Mouse (Mus musculus) heart, embryonic 15.5 days (tissue): ENCODE measurements at regions not wholly inside any gene's neighbourhood (a gene's known extent, or its start where the extent isn't known, plus 50 kb on each side); places are given as distances from the start of the nearest gene placed in this dataset.

Source experiments
- ATAC-seq: fragments of 200-750 bp; cut with Nextera tagmentation; replicated peaks from 2 replicates; pipeline ENCODE4 v1.8.0; 2017; ENCODE audit warnings: low read depth, moderate TSS enrichment; ENCODE audit not compliant: insufficient number of reproducible peaks, insufficient read depth, low FRiP score
- H3K27ac ChIP-seq: fragments of 300-500 bp; sonication (generic); 2 replicates; pipeline ENCODE4 v1.5.1; 2015; ENCODE audit warnings: mild to moderate bottlenecking, inconsistent platforms
- H3K27me3 ChIP-seq: fragments of 300-500 bp; sonication (generic); 2 replicates; pipeline ENCODE4 v1.6.1; 2015; ENCODE audit warnings: inconsistent platforms
- H3K36me3 ChIP-seq: fragments of 300-500 bp; sonication (generic); 2 replicates; pipeline ENCODE4 v1.6.1; 2015; ENCODE audit warnings: mild to moderate bottlenecking, inconsistent platforms
- H3K4me1 ChIP-seq: fragments of 300-500 bp; sonication (generic); replicated peaks from 2 replicates; pipeline ENCODE4 v1.6.1; 2015; ENCODE audit warnings: inconsistent platforms
- H3K4me2 ChIP-seq: fragments of 300-500 bp; sonication (generic); 2 replicates; pipeline ENCODE4 v1.6.1; 2015; ENCODE audit warnings: inconsistent platforms, mild to moderate bottlenecking, moderate library complexity
- H3K4me3 ChIP-seq: fragments of 300-500 bp; sonication (generic); 2 replicates; pipeline ENCODE4 v1.5.1; 2015; ENCODE audit warnings: mild to moderate bottlenecking, inconsistent platforms
- H3K9ac ChIP-seq: fragments of 300-500 bp; sonication (generic); 2 replicates; pipeline ENCODE4 v1.6.1; 2015; ENCODE audit warnings: mild to moderate bottlenecking, inconsistent platforms
- H3K9me3 ChIP-seq: fragments of 300-500 bp; sonication (generic); replicated peaks from 2 replicates; pipeline ENCODE4 v1.6.1; 2016; ENCODE audit warnings: inconsistent platforms
- WGBS: fragments of 180-500 bp; shearing (Covaris S2); methylation state at CpG from one replicate; pipeline ENCODE4 v1.1.7; 2015; ENCODE audit warnings: mixed read lengths; 5-methylcytosine and 5-hydroxymethylcytosine counted together

DNA sequence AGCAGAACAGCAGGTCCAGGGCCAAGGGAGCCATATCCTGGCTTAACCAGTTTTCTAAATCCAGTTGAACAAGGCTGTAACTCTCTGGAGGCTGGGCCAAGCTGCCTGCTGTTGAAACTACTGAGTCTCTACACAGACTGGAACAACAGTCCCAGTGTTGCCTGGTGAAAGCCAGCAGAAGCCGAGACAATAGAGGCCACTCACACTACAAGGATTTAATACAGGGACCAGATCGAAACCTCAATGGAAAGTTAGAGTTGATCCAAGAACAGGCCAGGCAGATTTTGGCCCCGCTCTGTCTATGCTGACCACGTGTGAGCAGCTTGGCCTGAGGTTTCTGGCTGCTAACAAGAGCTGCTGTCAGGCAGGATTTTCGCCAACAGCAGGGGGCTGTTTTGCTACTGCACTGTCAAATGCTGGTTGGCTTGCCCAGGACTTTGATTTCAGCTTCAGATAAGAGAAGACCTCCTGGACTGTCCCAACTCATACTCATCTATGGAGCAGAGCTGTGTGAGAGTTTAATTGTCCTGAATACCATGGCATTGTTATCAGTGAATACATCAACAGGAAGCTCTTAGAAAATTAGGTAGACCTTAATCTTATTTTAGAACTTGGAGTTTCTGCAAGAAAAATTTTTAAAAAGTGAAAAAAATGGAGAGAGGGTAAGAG lies 95.7 kb upstream of the Pdzrn3 start:
- Histone ChIP-seq H3K36me3 (no peaks in the 10 kb centered on the region), H3K27ac (peak overlapping the region; percentile 17; the same call in 1 of the 2 replicates), H3K4me2 (no peak overlapping the region), H3K9me3 (no peaks in the 10 kb centered on the region), H3K4me3 (no peak overlapping the region), H3K9ac (no peak overlapping the region), H3K4me1 (no peaks in the 10 kb centered on the region), H3K27me3 (no peaks in the 10 kb centered on the region)
- peak; percentile 53; the same call in 1 of the 2 replicates for ATAC-seq
- 22% methylated on average over 5 of the region's 5 CpGs for WGBS

DNA sequence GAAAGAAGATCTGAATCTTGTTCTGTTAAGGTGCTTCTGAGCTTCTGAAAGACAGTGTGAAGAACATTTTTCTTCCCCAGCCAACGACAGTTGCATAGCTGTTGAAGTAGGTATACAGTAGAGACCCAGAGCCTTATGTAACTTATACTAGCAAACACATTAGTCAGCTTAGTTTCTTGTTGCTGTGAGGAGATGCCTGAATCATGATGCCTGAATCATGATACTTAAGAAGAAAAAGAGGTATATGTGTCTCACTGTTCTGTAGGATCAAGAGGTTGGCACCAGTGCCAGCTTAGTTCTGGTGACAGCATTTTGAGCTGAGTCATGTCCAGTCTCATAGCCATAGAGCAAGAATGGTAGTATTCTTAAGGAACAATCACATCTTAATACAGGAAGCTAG lies 87.2 kb upstream of the Pdzrn3 start:
- Histone ChIP-seq H3K4me2 (no peak overlapping the region), H3K9ac (no peak overlapping the region), H3K36me3 (no peaks in the 10 kb centered on the region), H3K27me3 (no peaks in the 10 kb centered on the region), H3K4me1 (no peaks in the 10 kb centered on the region), H3K27ac (no peak overlapping the region), H3K9me3 (no peaks in the 10 kb centered on the region), H3K4me3 (no peak overlapping the region)
- 76% methylated on average over 1 of the region's 1 CpGs for WGBS
- no peak for ATAC-seq

DNA sequence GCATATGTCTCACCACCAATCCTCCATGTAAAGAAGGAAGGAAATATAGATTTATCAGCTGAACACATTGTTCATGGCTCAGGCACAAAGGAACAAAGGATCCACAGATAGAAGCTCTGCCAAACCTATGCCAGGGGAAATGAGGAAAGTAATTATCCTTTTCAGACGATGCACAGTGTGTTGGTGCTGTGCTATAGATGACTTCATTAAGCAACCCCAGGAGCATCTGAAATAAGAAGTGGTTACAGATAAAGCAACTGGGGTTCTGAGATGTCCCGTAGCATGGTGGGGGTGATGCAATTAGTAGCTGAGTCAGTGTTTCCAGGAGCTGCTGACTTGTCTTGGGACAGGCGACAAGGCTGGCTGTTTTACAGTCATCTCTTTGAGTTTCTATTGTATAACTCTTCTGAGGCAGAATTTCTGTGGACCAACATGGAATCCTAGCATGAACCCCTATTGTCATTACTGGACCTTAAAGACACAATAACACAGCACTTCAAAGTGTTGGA lies 86.2 kb upstream of the Pdzrn3 start:
- no peaks in the 10 kb centered on the region for H3K27me3 ChIP-seq
- no peaks in the 10 kb centered on the region for H3K4me1 ChIP-seq
- no peak overlapping the region for H3K27ac ChIP-seq
- 74% methylated on average over 3 of the region's 3 CpGs for WGBS
- no peak overlapping the region for H3K4me3 ChIP-seq
- no peak overlapping the region for H3K9ac ChIP-seq
- H3K36me3 ChIP-seq: no peaks in the 10 kb centered on the region
- H3K9me3 ChIP-seq: no peaks in the 10 kb centered on the region
- no peak for ATAC-seq
- H3K4me2 ChIP-seq: no peak overlapping the region

DNA sequence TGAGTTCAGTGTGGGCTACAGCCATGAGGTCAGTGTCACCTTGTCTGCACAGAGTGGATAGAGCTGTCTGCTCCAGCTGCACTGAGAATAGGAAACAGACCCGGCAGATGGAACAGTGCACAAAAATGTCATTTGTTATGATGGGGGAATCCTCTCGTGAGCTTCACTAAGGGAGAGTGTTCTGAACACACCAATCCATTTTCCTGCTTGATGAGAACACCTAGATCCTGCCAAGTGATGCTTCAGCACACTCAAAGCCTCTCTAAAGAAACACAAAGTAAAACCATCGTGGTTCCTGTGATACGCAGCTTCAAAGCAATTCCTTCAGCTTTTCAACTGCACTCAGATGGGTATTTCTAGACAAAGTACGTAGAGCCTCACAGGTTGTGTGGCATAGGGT lies 69.0 kb upstream of the Pdzrn3 start:
- Histone ChIP-seq H3K4me2 (no peak overlapping the region), H3K36me3 (no peaks in the 10 kb centered on the region), H3K9me3 (no peaks in the 10 kb centered on the region), H3K4me1 (no peaks in the 10 kb centered on the region), H3K4me3 (no peak overlapping the region), H3K27ac (no peak overlapping the region), H3K27me3 (no peaks in the 10 kb centered on the region), H3K9ac (no peak overlapping the region)
- WGBS: 63% methylated on average over 5 of the region's 5 CpGs
- no peak for ATAC-seq

DNA sequence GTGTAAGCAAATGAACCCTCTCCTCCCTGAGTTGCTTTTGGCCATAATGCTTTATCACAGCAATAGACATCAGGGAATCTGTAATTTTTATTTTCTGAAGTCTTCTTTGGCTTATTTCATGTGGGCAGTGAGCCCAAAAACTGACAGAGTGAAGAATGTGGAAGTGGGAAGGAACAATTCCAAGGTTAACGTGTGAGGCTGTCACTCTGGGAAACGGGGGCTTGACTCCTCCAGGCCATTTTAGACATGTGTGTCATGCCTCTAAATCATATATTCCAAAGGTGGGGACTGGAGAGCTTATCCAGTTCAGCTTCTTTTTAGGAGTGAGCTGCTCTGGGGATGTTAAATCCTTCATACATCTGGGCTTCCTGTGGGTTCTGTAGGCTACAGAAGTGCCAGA lies 68.6 kb upstream of the Pdzrn3 start:
- no peak overlapping the region for H3K9ac ChIP-seq
- 37% methylated on average over 2 of the region's 2 CpGs for WGBS
- H3K4me1 ChIP-seq: no peaks in the 10 kb centered on the region
- no peak overlapping the region for H3K27ac ChIP-seq
- H3K36me3 ChIP-seq: no peaks in the 10 kb centered on the region
- H3K4me2 ChIP-seq: no peak overlapping the region
- no peak for ATAC-seq
- H3K4me3 ChIP-seq: no peak overlapping the region
- no peaks in the 10 kb centered on the region for H3K27me3 ChIP-seq
- H3K9me3 ChIP-seq: no peaks in the 10 kb centered on the region

DNA sequence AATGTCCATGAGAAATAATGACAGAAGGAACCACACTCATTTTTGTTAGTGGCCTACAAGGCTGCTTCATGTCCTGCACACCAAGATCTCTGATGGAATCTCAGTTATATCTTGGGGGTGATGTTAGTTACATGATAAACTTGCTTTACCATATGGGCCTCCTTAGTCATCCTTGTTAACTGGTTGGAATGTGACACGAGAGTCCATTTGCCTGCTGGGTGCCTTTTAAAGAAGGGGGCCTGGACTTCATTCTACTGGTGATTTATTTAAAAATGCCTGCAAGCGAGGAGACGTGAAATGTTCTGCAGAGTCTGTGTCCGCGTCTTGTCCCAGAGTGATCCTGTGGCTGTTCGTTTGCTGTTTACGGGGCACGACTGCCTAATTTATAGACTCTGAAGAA lies 55.1 kb upstream of the Pdzrn3 start:
- no peaks in the 10 kb centered on the region for H3K36me3 ChIP-seq
- H3K4me3 ChIP-seq: no peak overlapping the region
- WGBS: 73% methylated on average over 8 of the region's 8 CpGs
- no peak overlapping the region for H3K4me2 ChIP-seq
- H3K9ac ChIP-seq: no peak overlapping the region
- ATAC-seq: no peak
- H3K27ac ChIP-seq: no peak overlapping the region
- no peaks in the 10 kb centered on the region for H3K9me3 ChIP-seq
- no peaks in the 10 kb centered on the region for H3K4me1 ChIP-seq
- no peaks in the 10 kb centered on the region for H3K27me3 ChIP-seq

DNA sequence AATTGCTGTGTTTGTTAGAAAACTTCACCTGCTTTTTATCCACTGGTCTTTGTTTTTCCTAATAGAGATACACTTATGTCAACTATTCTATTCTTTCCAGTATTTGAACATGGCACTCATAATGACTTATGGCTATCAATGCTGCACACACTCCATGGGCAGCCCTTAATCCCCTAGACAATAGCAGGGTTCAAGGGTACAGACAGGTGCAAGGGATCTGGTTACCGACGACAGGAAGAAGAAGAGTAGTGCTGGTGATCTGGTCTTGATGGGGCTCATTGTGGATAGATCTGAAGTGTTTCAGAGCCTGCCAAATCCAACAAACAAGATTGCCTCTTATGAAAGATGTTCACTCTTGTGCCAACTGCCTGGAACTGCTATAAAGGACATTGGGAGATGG lies 51.9 kb upstream of the Pdzrn3 start:
- Histone ChIP-seq H3K4me1 (no peaks in the 10 kb centered on the region), H3K4me2 (no peak overlapping the region), H3K27ac (no peak overlapping the region), H3K9me3 (no peaks in the 10 kb centered on the region), H3K4me3 (no peak overlapping the region), H3K27me3 (no peaks in the 10 kb centered on the region), H3K9ac (no peak overlapping the region), H3K36me3 (no peaks in the 10 kb centered on the region)
- 73% methylated on average over 2 of the region's 2 CpGs for WGBS
- no peak for ATAC-seq
